Mouse (Mus musculus) mouse embryonic stem cell (cell line): ENCODE results near the gene Rbm8a2.

ENCODE experiments used
- in situ Hi-C, 2 experiments: fragments of 300-500 bp; cut with MboI; formaldehyde crosslinking; loops; 1 replicate in 1 of 2; 3 replicates in 1 of 2; pipeline ENCODE4 v1.14.3; 2019 to 2020; ENCODE audit warnings: low sequenced_read_pairs in 2 of 2, low pct_unique_long_range_greater_than_20kb in 1 of 2, mixed read lengths in 1 of 2; ENCODE audit not compliant: unreplicated experiment in 1 of 2

Rbm8a2 gene

GRCm38 (mm10) chr1:175943168-175943567 lies 35.7 kb downstream of the Rbm8a2 start:
- in situ Hi-C loops, result no loop called here

DNA sequence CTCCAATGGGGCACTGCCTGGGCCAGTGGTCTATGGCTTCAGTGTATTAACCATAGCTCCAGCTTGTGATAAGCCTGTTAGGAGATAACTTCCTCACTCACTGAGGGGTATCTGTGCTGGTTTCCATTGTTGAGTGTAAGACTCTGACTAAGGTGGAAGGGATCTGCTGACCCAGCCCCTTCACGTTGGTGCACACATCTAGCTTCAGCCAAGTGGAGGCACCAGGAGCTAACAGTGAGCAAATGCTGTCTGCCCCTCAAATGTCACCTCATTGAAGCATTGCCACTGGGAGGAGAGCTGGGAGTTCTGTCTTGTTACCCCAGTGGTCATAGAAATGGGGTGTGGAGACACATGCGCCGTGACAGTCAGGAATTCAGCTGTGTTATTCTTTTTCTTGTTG lies 40.2 kb downstream of the Rbm8a2 start:
- in situ Hi-C loops, result no loop called here

DNA sequence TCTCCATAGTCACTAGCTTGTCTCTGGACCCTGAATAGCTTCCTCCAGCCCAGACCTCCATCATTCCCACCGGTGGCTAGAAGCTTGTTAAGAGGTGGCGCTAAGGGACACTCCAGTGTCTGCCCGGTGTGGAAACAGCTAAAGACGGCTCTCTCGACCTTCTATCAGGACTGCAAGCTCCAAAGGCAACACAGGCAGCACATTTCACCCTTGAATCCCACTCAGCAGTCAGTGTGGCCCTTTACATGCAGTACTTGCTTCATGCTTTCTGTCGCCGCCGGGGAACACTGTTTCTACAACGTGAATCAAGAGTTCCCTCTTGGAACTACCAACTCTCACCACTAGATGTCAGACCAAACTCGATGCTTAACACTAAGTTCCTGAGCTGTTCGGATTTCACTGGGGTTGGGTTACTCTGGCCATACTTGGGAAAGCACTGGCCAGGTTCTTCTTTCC lies 42.6 kb downstream of the Rbm8a2 start:
- in situ Hi-C loops, result no loop called here

DNA sequence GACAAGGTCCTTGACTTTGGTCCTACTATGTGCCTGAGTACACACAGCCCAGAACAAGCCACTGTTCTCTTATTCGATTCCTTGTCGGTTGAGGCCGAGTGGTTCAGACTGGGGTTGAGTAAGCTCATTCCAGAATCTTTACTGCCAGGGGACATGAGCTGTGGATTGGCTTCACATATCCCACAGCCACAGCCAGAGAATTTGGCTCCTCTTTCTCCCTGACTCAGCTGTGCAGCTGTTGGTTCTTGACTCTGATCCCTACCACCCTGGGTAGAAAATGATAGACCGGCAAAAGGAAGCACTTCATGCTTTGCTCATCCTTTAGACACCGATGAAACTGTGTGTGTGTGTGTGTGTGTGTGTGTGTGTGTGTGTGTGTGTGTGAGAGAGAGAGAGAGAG lies 47.5 kb downstream of the Rbm8a2 start:
- in situ Hi-C loops, result no loop called here
